Mouse (Mus musculus) cerebellum, adult 11 months (tissue): ENCODE measurements around the gene Fmn2.

Source experiments
- DNase-seq: peaks from one replicate; pipeline ENCODE4 v3.0.0; 2022

Fmn2 gene

GRCm38 (mm10) chr1:174557841-174558240 is 56.2 kb downstream of the Fmn2 start:
- no peak for DNase-seq

- DNase-seq, result no peak
Observed at GRCm38 (mm10) chr1:174558488-174558887, 56.9 kb downstream of the Fmn2 start.

DNA sequence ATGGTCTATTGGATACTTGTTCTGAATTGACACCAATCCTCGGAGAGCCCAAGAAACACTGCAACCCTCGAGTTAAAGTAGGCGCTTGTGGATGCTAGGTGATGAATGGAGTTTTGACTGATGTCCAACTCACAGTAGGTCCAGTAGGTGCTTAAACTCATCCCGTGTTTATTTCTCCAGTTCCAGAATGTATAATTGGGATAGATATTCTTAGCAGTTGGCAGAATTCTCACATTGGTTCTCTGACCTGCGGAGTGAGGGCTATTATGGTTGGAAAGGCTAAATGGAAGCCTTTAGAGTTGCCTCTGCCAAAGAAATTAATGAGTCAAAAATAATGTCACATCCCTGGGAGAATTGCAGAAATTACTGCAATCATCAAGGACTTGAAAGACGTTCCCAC is 62.9 kb downstream of the Fmn2 start:
- no peak for DNase-seq

- DNase-seq, result no peak
Observed at GRCm38 (mm10) chr1:174568609-174569008, 67.0 kb downstream of the Fmn2 start.

DNA sequence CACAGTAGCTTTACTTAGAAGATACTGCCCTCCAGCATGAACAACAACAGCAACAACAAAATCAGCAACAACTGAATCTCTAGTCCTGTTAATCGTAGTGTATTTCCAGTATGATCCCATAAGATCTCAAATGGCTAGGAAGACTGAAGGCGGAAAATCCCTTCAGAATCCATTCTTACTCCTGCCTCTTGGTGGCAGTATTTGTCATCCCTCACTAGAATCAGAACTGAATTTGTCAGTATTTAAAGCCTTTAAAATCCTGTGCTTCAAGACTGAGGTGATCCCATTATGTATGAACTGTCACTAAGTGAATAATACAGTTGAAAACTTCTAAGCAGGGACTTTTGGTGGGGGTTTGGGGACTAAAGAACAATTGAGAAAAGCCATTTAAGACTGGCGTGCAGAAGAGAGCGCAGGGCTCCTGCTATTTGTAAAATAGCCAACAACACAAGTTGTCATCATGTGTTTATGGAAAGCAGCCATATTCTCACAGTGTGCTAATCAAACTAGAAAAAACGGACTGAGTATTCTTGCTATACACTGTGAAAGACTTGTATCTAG is 90.9 kb downstream of the Fmn2 start:
- DNase-seq, result peak; percentile 8

GRCm38 (mm10) chr1:174594989-174595388 is 93.4 kb downstream of the Fmn2 start:
- DNase-seq, result peak; percentile 36

DNA sequence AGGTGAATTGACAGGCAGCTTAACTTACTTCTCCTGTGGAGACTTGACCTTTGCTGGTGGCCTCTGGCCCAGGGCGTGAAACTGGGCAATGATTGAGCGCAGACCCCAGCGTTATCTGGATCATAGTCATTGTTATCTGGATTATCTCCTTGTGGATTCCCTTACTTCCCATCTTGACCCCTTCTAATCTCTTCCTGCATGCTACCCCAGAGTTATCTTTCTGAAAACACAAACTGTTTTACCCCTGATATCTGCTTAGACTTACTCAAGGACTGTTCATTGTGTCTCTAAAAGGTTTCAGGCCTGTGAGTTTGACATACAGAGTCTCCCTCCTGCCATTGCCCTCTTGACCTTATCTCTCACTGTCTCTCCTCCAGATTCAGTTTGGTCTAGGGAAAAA is 95.9 kb downstream of the Fmn2 start:
- no peak for DNase-seq

- DNase-seq, result no peak
Observed at GRCm38 (mm10) chr1:174598226-174598625, 96.6 kb downstream of the Fmn2 start.

DNA sequence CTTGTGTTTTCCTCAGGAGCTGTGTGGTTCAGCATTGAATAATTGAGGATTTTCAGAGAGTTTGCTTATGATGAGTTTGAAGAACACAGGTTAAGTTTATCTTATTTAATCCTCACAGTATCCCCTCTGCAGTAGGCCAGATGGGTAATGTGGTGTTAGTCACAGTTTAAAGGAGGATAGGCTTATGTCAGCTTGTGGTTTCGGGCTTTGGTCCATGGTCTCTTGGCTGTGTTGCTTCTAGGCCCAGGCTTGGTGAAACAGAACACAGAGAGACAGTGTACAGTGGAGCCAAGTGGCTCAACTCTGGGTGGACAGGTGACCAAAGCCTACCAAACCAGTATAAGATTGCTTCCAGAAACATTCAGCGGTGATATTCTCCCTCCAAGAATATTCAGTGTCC is 98.4 kb downstream of the Fmn2 start:
- DNase-seq, result no peak

- DNase-seq, result no peak
Observed at GRCm38 (mm10) chr1:174600620-174601019, 99.0 kb downstream of the Fmn2 start.

GRCm38 (mm10) chr1:174617368-174617767 is 115.7 kb downstream of the Fmn2 start:
- DNase-seq, result no peak

DNA sequence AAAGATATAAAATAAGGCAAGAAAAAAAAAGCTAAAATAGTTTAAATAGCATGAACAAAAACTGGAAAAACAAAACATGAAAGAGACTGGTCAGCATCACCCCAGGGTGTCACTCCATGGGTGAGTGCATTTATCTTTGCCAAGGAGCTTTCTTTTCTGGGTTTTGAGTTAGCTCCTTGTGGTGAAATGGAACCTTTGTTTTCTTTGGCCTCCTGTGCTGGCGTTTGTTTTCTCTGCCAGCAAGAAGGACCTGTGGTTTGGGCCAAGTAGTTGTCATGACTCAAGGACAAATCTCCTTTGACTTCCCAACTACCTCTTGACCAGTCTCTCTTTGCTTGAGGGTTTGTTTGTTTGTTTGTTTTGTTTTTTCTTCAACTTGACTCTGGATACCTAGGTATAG is 119.9 kb downstream of the Fmn2 start:
- no peak for DNase-seq

DNA sequence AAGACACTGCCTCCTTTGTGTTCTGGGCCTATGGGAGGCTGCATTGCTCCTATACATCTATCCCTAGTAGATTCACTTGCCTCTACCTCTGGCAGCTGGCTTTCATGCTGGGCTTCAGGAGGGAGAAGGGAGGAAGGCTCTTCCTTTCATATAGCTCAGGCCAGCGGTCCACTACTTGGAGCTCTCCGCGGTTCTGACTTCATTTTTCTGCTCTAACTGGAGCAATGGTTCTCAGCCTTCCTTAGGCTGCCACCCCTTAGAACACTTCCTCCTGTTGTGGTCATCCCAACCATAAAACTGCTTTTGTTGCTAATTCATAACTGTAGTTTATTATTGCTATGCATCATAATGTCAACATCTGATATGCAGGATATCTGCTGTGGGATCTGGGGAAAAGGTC is 121.4 kb downstream of the Fmn2 start:
- no peak for DNase-seq

GRCm38 (mm10) chr1:174630074-174630473 is 128.4 kb downstream of the Fmn2 start:
- no peak for DNase-seq

GRCm38 (mm10) chr1:174636291-174636690 is 134.7 kb downstream of the Fmn2 start:
- no peak for DNase-seq

DNA sequence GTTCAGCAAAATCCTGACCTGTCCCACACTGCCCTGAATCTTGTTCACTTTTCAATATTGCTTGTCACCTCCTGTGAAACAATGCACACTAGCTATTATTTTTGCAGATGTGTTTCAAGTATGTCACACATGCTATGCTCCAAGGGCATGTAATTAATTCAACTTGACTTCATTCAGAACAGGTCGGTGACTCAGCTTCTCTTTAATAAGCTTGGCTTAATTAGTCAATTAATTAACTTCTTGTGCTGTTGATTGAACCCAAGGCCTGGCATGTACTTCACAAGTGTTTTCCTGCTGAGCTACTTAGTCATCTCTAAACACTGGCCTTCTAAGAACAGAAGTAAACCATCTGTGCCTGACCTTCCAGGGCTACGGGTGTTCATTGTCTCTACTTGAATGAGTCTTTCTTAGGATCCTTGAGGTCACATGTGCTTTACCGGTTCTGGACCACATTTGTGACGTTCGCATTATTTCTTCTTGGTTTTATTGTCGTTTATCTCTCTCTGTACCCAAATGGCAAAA is 136.0 kb downstream of the Fmn2 start:
- no peak for DNase-seq

DNA sequence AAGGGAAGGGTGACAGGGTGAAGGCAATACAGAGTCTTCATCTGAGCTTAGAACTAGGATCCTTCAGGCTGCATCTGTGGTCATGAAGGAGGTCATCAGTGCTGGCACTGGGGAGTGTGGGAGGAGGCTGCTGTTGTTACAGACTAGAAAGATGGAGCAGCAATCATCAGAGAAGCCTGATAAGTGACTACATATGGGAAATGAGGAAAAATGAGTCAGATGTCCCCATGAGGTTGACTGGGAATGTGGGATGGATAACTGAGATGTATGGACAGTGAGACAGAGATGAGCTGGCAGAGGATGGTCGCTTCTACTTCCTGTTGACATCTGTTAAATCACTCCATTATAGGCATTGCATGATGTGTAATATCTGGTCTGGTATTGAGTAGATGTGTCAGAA is 139.3 kb downstream of the Fmn2 start:
- no peak for DNase-seq

DNA sequence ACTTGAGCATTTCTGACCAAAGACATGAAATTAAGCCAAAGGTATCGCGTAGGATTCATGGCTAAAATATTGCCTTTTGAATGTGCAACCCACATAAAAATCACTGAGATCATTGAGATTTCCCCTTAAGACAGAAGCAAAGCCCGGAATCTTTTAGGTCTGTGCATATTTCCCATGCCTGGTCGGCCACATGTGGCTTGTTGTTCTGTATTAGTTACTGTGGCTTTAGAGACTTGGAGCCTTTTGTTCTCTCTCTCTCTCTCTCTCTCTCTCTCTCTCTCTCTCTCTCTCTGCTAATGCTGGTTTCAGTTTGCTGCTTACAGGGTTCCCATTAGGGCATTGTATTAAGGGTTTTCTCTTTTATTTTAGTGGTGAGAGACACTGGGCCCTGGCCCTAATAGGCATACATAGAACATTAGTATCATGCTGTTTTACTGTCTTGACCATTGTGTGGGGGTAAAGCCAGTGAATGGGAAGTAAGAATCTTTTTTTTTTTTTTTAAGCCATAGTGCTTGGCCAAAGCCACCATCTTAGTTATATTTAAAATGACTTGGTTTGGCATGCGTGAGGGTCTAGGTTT is 141.9 kb downstream of the Fmn2 start:
- no peak for DNase-seq

DNA sequence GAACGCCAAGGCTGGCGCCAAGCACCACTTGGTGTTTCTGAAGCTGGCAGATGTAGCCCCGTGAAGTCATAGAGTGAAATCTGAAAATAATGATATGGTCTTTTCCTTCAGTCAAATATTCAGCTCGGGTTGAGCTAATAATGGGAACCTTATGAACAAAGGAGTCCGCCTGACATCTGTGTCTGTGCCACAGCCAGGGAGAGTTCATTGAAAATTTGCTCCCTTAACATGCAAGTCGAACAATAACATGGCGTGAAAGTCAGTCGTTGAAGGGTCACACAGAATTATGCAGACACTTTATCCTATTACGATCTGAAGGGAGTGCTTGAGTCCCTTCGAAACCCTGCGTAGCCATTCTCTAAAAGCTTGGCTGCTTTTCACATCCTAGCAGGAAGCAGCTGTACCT is 147.8 kb downstream of the Fmn2 start:
- DNase-seq, result no peak

GRCm38 (mm10) chr1:174654565-174654964 is 152.9 kb downstream of the Fmn2 start:
- no peak for DNase-seq

DNA sequence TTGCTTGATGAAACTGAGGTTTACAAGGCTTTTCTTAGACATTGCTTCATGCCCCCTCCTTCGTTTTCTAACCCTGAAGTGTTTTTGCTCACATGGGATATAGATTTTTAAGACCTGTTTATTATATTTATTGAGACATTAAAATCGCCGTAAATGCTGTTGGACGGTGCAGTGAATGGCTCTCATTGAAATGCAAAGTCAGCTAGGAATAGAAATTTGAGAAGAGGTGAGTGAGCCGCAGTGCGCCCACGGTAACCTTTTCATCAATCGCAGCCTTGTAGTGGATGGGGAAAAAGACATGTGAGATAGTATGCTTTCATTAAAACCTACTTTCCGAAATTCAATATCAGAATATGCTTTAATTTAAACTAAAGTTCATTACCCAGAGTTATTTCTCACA is 153.7 kb downstream of the Fmn2 start:
- no peak for DNase-seq

- no peak for DNase-seq
Observed at GRCm38 (mm10) chr1:174656554-174656953, 154.9 kb downstream of the Fmn2 start.

- DNase-seq, result no peak
Observed at GRCm38 (mm10) chr1:174659459-174660223, 158.0 kb downstream of the Fmn2 start.

DNA sequence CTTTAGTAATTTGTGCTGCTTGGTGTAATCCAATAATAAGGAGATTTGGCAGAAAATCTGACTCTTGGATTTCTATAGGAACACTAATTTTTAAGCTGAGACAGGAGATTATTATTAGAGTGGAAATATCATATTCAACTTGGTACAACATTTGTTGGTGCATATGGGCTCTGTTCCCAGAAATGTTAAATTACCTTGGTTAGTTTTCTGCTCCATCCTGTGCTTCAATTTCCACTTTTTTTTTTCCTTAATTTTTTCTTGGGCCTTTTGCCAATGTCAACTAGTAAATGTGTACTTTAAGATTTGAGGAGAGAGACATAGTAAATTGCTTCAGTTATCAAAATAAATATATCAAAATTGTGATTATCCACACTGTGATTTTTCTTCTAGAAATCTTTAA is 163.5 kb downstream of the Fmn2 start:
- DNase-seq, result no peak
